Mouse (Mus musculus) midbrain, embryonic 12.5 days (tissue): ENCODE measurements at regions not wholly inside any gene's neighbourhood (a gene's known extent, or its start where the extent isn't known, plus 50 kb on each side); places are given as distances from the start of the nearest gene placed in this dataset.

ENCODE experiments used
- ATAC-seq: fragments of 200-750 bp; cut with Nextera tagmentation; 2 replicates; pipeline ENCODE4 v1.8.0; 2017; ENCODE audit warnings: low read depth, moderate TSS enrichment, moderate library complexity; ENCODE audit not compliant: low FRiP score
- H3K27ac ChIP-seq: fragments of 300-500 bp; sonication (generic); replicated peaks from 2 replicates; pipeline ENCODE4 v1.5.1; 2016; ENCODE audit warnings: mild to moderate bottlenecking
- H3K27me3 ChIP-seq: fragments of 300-500 bp; sonication (generic); 2 replicates; pipeline ENCODE4 v1.6.1; 2016; ENCODE audit warnings: mild to moderate bottlenecking
- H3K36me3 ChIP-seq: fragments of 300-500 bp; sonication (generic); 2 replicates; pipeline ENCODE4 v1.6.1; 2016
- H3K4me1 ChIP-seq: fragments of 300-500 bp; sonication (generic); 2 replicates; pipeline ENCODE4 v1.6.1; 2016
- H3K4me2 ChIP-seq: fragments of 300-500 bp; sonication (generic); replicated peaks from 2 replicates; pipeline ENCODE4 v1.6.1; 2016; ENCODE audit warnings: mild to moderate bottlenecking, moderate library complexity
- H3K4me3 ChIP-seq: fragments of 300-500 bp; sonication (generic); 2 replicates; pipeline ENCODE4 v1.5.1; 2016; ENCODE audit warnings: mild to moderate bottlenecking
- H3K9ac ChIP-seq: fragments of 300-500 bp; sonication (generic); replicated peaks from 2 replicates; pipeline ENCODE4 v1.6.1; 2016; ENCODE audit warnings: mild to moderate bottlenecking, moderate library complexity
- H3K9me3 ChIP-seq: fragments of 300-500 bp; sonication (generic); 2 replicates; pipeline ENCODE4 v1.6.1; 2016; ENCODE audit warnings: mild to moderate bottlenecking
- WGBS: fragments of 180-500 bp; shearing (Covaris S2); methylation state at CpG from one replicate; pipeline ENCODE4 v1.1.7; 2016; 5-methylcytosine and 5-hydroxymethylcytosine counted together

- peak overlapping the region; percentile 49; the same call in 1 of the 2 replicates for H3K27ac ChIP-seq
- H3K4me3 ChIP-seq, result no peak overlapping the region
- H3K36me3 ChIP-seq, result no peaks in the 10 kb centered on the region
- peak overlapping the region; percentile 21 for H3K4me2 ChIP-seq
- no peak overlapping the region for H3K9ac ChIP-seq
- ATAC-seq, result peak; percentile 82
- WGBS, result 52% methylated on average over 12 of the region's 12 CpGs
- H3K9me3 ChIP-seq, result no peaks in the 10 kb centered on the region
- H3K27me3 ChIP-seq, result no peaks in the 10 kb centered on the region
- H3K4me1 ChIP-seq, result no peaks in the 10 kb centered on the region
Observed at GRCm38 (mm10) chr5:116895036-116895783, 220.7 kb downstream of the Suds3 start.

- WGBS, result 77% methylated on average over 6 of the region's 6 CpGs
Observed at GRCm38 (mm10) chr5:116894575-116894974, 221.3 kb downstream of the Suds3 start.

DNA sequence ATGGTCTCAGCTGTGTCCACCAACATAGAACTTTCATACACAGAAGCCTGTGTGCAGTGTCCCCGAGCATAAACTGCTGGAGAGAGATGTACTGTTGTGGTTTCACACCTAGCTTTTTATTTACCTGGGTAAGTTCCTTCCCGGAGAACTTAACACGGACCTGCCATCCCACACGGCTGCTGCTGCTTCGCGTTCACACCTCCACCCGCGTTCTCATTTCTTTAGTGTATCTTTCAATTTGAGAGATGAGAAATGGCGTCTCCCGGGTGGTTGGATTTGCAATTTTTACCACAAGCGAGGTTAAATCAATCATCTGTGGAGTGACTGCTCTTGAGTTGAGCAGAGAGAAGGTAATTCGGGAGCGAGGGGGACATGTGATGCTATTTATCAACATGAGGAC, 223.0 kb downstream of the Suds3 start:
- Histone ChIP-seq H3K27me3 (no peaks in the 10 kb centered on the region), H3K4me1 (no peaks in the 10 kb centered on the region), H3K27ac (no peak overlapping the region), H3K4me2 (no peak overlapping the region), H3K36me3 (no peaks in the 10 kb centered on the region), H3K9me3 (no peaks in the 10 kb centered on the region), H3K4me3 (no peak overlapping the region), H3K9ac (no peak overlapping the region)
- 88% methylated on average over 13 of the region's 13 CpGs for WGBS
- ATAC-seq, result no peak

More at GRCm38 (mm10) chr5:116894575-116894974, 221.3 kb downstream of the Suds3 start:
- Histone ChIP-seq H3K9me3 (no peaks in the 10 kb centered on the region), H3K4me1 (no peaks in the 10 kb centered on the region), H3K27me3 (no peaks in the 10 kb centered on the region), H3K27ac (no peak overlapping the region), H3K4me2 (no peak overlapping the region), H3K4me3 (no peak overlapping the region), H3K9ac (no peak overlapping the region), H3K36me3 (no peaks in the 10 kb centered on the region)
- ATAC-seq, result no peak

- Histone ChIP-seq H3K4me2 (no peak overlapping the region), H3K27ac (no peak overlapping the region), H3K9ac (no peak overlapping the region), H3K27me3 (no peaks in the 10 kb centered on the region), H3K9me3 (no peaks in the 10 kb centered on the region), H3K36me3 (no peaks in the 10 kb centered on the region), H3K4me3 (no peak overlapping the region), H3K4me1 (peaks cover 11% of the 10 kb centered on the region; the same call in 1 of the 2 replicates)
- 92% methylated on average over 12 of the region's 12 CpGs for WGBS
- no peak for ATAC-seq
Observed at GRCm38 (mm10) chr5:116889224-116889623, 226.7 kb downstream of the Suds3 start.

GRCm38 (mm10) chr5:116886181-116887136, 229.5 kb downstream of the Suds3 start:
- Histone ChIP-seq H3K4me2 (no peak overlapping the region), H3K27me3 (no peaks in the 10 kb centered on the region), H3K9me3 (no peaks in the 10 kb centered on the region), H3K36me3 (no peaks in the 10 kb centered on the region), H3K4me3 (no peak overlapping the region), H3K9ac (no peak overlapping the region), H3K4me1 (peaks cover 11% of the 10 kb centered on the region; the same call in 1 of the 2 replicates), H3K27ac (no peak overlapping the region; the same call in 1 of the 2 replicates)
- no peak for ATAC-seq
- 67% methylated on average over 23 of the region's 23 CpGs for WGBS

GRCm38 (mm10) chr5:116879761-116880160, 236.2 kb downstream of the Suds3 start:
- H3K27me3 ChIP-seq, result no peaks in the 10 kb centered on the region
- H3K9me3 ChIP-seq, result no peaks in the 10 kb centered on the region
- no peak overlapping the region for H3K9ac ChIP-seq
- H3K36me3 ChIP-seq, result no peaks in the 10 kb centered on the region
- 81% methylated on average over 2 of the region's 2 CpGs for WGBS
- H3K27ac ChIP-seq, result no peak overlapping the region
- no peak overlapping the region for H3K4me3 ChIP-seq
- H3K4me2 ChIP-seq, result no peak overlapping the region
- no peaks in the 10 kb centered on the region for H3K4me1 ChIP-seq
- ATAC-seq, result no peak

GRCm38 (mm10) chr5:116874941-116875340, 241.0 kb downstream of the Suds3 start:
- no peaks in the 10 kb centered on the region for H3K9me3 ChIP-seq

GRCm38 (mm10) chr5:116868115-116868514, 247.8 kb downstream of the Suds3 start:
- H3K9ac ChIP-seq, result no peak overlapping the region
- no peak overlapping the region for H3K27ac ChIP-seq
- no peak for ATAC-seq
- WGBS, result 81% methylated on average over 5 of the region's 5 CpGs
- 0 out of 2 replicates have a peak, but pooled peaks cover 3% of the 10 kb centered on the region for H3K9me3 ChIP-seq
- H3K27me3 ChIP-seq, result no peaks in the 10 kb centered on the region
- H3K36me3 ChIP-seq, result no peaks in the 10 kb centered on the region
- H3K4me1 ChIP-seq, result no peaks in the 10 kb centered on the region
- no peak overlapping the region for H3K4me2 ChIP-seq
- H3K4me3 ChIP-seq, result no peak overlapping the region

More at GRCm38 (mm10) chr5:116874941-116875340, 241.0 kb downstream of the Suds3 start:
- ATAC-seq, result no peak
- no peak overlapping the region for H3K9ac ChIP-seq
- H3K4me3 ChIP-seq, result no peak overlapping the region
- no peak overlapping the region for H3K27ac ChIP-seq
- H3K4me2 ChIP-seq, result no peak overlapping the region
- H3K36me3 ChIP-seq, result no peaks in the 10 kb centered on the region
- H3K4me1 ChIP-seq, result no peaks in the 10 kb centered on the region
- H3K27me3 ChIP-seq, result no peaks in the 10 kb centered on the region
- 72% methylated on average over 2 of the region's 2 CpGs for WGBS

GRCm38 (mm10) chr5:116864275-116864674, 251.6 kb downstream of the Suds3 start:
- Histone ChIP-seq H3K4me2 (no peak overlapping the region), H3K27ac (no peak overlapping the region), H3K4me3 (no peak overlapping the region), H3K36me3 (no peaks in the 10 kb centered on the region), H3K27me3 (no peaks in the 10 kb centered on the region), H3K9me3 (0 out of 2 replicates have a peak, but pooled peaks cover 5% of the 10 kb centered on the region), H3K4me1 (no peaks in the 10 kb centered on the region), H3K9ac (no peak overlapping the region)
- no peak for ATAC-seq
- 92% methylated on average over 11 of the region's 11 CpGs for WGBS

GRCm38 (mm10) chr5:116852691-116853090, 261.1 kb upstream of the Srrm4 start:
- H3K4me1 ChIP-seq, result peaks cover 11% of the 10 kb centered on the region; the same call in 1 of the 2 replicates
- H3K27me3 ChIP-seq, result no peaks in the 10 kb centered on the region
- H3K4me3 ChIP-seq, result no peak overlapping the region
- 83% methylated on average over 7 of the region's 7 CpGs for WGBS
- no peaks in the 10 kb centered on the region for H3K36me3 ChIP-seq
- H3K9me3 ChIP-seq, result 0 out of 2 replicates have a peak, but pooled peaks cover 3% of the 10 kb centered on the region
- no peak for ATAC-seq
- no peak overlapping the region for H3K4me2 ChIP-seq
- no peak overlapping the region for H3K27ac ChIP-seq
- H3K9ac ChIP-seq, result no peak overlapping the region

- H3K27ac ChIP-seq, result no peak overlapping the region
- 70% methylated on average over 3 of the region's 3 CpGs for WGBS
- no peak for ATAC-seq
- H3K27me3 ChIP-seq, result 0 out of 2 replicates have a peak, but pooled peaks cover 4% of the 10 kb centered on the region
- H3K9me3 ChIP-seq, result no peaks in the 10 kb centered on the region
- no peak overlapping the region for H3K4me2 ChIP-seq
- H3K4me3 ChIP-seq, result no peak overlapping the region
- no peaks in the 10 kb centered on the region for H3K36me3 ChIP-seq
- H3K9ac ChIP-seq, result no peak overlapping the region
- no peaks in the 10 kb centered on the region for H3K4me1 ChIP-seq
Observed at GRCm38 (mm10) chr5:116831874-116832273, 240.3 kb upstream of the Srrm4 start.

GRCm38 (mm10) chr5:116829771-116830170, 238.2 kb upstream of the Srrm4 start:
- no peak overlapping the region for H3K4me2 ChIP-seq
- no peak overlapping the region for H3K4me3 ChIP-seq
- 0 out of 2 replicates have a peak, but pooled peaks cover 4% of the 10 kb centered on the region for H3K27me3 ChIP-seq
- no peaks in the 10 kb centered on the region for H3K9me3 ChIP-seq
- no peak overlapping the region for H3K9ac ChIP-seq
- H3K27ac ChIP-seq, result no peak overlapping the region
- WGBS, result 15% methylated on average over 11 of the region's 11 CpGs
- H3K36me3 ChIP-seq, result no peaks in the 10 kb centered on the region
- H3K4me1 ChIP-seq, result no peaks in the 10 kb centered on the region
- ATAC-seq, result no peak
